Mouse (Mus musculus) lung, embryonic 16.5 days (tissue): ENCODE results near the gene Wdr24. TPM values are rescaled to one million over a fixed set of nuclear protein-coding genes. Genes with fewer than 3 reads are reported as not detected.
A peak's percentile ranks its signal among the peaks of the same experiment; 100 is the strongest.
"Not testable (repeated sequence)": the region's sequence is repeated elsewhere in the genome, so short reads cannot be mapped to it uniquely, and the experiment has no call there.

Source experiments
- ATAC-seq: fragments of 200-750 bp; cut with Nextera tagmentation; 2 replicates; pipeline ENCODE4 v1.8.0; 2017; ENCODE audit warnings: low read depth, mild to moderate bottlenecking, moderate library complexity
- H3K27ac ChIP-seq: fragments of 300-500 bp; sonication (generic); 2 replicates; pipeline ENCODE4 v1.5.1; 2014; ENCODE audit warnings: mild to moderate bottlenecking, control low read depth, low read length
- H3K27me3 ChIP-seq: fragments of 300-500 bp; sonication (generic); 2 replicates; pipeline ENCODE4 v1.6.1; 2014; ENCODE audit warnings: low read depth, low read length, mixed read lengths; ENCODE audit not compliant: control insufficient read depth, insufficient read depth
- H3K36me3 ChIP-seq: fragments of 300-500 bp; sonication (generic); 2 replicates; pipeline ENCODE4 v1.6.1; 2014; ENCODE audit warnings: low read length; ENCODE audit not compliant: control insufficient read depth, insufficient read depth
- H3K4me1 ChIP-seq: fragments of 300-500 bp; sonication (generic); replicated peaks from 2 replicates; pipeline ENCODE4 v1.6.1; 2014; ENCODE audit warnings: low read length, mixed read lengths; ENCODE audit not compliant: control insufficient read depth, insufficient read depth
- H3K4me2 ChIP-seq: fragments of 300-500 bp; sonication (generic); 2 replicates; pipeline ENCODE4 v1.6.1; 2014; ENCODE audit warnings: low read depth, low read length, control low read depth
- H3K4me3 ChIP-seq: fragments of 300-500 bp; sonication (generic); 2 replicates; pipeline ENCODE4 v1.5.1; 2014; ENCODE audit warnings: mild to moderate bottlenecking, low read length, control low read depth
- H3K9ac ChIP-seq: fragments of 300-500 bp; sonication (generic); 2 replicates; pipeline ENCODE4 v1.6.1; 2014; ENCODE audit warnings: low read length, control low read depth
- H3K9me3 ChIP-seq: fragments of 300-500 bp; sonication (generic); 2 replicates; pipeline ENCODE4 v1.6.1; 2016; ENCODE audit warnings: low read length; ENCODE audit not compliant: control insufficient read depth
- WGBS: fragments of 180-500 bp; shearing (Covaris S2); extraction: QIAGEN DNeasy Blood & Tissue Kit; methylation state at CpG from one replicate; pipeline ENCODE4 v1.1.7; 2014; 5-methylcytosine and 5-hydroxymethylcytosine counted together
- polyA plus RNA-seq: library from polyadenylated mRNA; unstranded; fragments of >200 nt; fragmentation: Nextera tagmentation; extraction: Ambion mirVana; gene quantifications from 2 replicates; pipeline ENCODE4 v1.2.1, GENCODE M21; 2015

The Wdr24 gene
- polyA plus RNA-seq, 1 experiment from 2014 or later, result 28.5 TPM

DNA sequence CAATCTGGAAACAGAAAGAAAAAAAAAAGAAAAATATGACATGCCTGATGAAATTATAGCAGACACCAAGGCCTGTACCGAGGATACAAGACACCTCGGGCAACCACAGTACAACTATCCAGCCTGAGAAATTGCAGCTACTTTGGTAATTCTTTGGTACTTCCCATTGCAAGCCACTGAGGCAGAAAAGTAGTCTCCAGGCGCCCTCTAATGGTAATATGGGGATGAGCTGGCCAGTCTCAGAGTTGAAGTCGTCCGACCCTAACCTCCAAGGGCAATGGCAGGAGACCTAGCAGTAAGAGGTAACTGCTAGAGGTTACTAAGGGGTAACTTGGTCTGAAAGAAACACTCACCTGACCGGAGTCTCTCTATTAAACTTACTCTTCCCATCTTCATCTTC lies 22.4 kb upstream of the Wdr24 start:
- peaks cover 9% of the 10 kb centered on the region for H3K4me1 ChIP-seq
- 4% methylated on average over 6 of the region's 6 CpGs for WGBS
- no peak overlapping the region for H3K4me3 ChIP-seq
- H3K27me3 ChIP-seq, result no peaks in the 10 kb centered on the region
- no peaks in the 10 kb centered on the region for H3K36me3 ChIP-seq
- H3K9me3 ChIP-seq, result no peaks in the 10 kb centered on the region
- H3K27ac ChIP-seq, result no peak overlapping the region
- H3K9ac ChIP-seq, result no peak overlapping the region
- H3K4me2 ChIP-seq, result no peak overlapping the region
- ATAC-seq, result peak; percentile 32; the same call in 1 of the 2 replicates

DNA sequence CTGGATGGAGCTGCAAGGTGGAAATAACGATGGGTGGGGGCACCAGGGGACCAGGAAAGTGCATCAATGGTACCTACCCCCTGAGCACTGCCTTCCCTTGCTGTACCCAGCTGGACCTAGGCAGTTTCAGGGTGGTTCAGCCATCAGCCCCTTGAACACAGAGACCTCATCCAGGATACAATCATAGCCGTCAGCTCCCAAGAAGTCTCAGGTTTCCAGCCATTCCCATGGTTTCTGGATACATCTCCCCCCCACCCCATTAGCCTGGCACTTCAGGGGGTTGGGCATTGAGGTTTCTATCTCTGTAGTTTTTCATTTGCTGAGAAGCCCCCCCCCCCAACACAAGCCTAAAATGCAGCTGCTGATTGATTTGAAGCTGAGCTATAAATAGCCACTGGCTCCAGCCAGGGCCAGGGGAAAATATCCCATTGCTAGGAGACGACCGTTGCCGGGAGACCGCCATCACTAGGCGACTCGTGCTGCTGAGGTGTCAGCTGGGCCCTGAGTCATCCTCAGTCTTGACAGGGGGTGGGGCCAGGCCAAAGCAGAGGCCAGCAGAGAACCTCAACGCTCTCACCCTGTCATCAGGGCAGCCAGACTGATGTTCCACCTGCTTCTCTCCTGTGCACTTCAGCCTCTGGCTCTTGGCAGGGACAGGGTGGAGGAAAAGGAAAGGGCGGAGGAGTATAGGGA lies 20.5 kb upstream of the Wdr24 start:
- Histone ChIP-seq H3K9me3 (no peaks in the 10 kb centered on the region), H3K27ac (no peak overlapping the region), H3K4me1 (no peaks in the 10 kb centered on the region), H3K4me3 (no peak overlapping the region), H3K4me2 (no peak overlapping the region), H3K36me3 (no peaks in the 10 kb centered on the region), H3K9ac (no peak overlapping the region), H3K27me3 (peaks cover 1% of the 10 kb centered on the region; the same call in 1 of the 2 replicates)
- ATAC-seq, result 0 out of 2 replicates have a peak, but pooled peaks have one; percentile 40
- WGBS, result 7% methylated on average over 10 of the region's 10 CpGs

DNA sequence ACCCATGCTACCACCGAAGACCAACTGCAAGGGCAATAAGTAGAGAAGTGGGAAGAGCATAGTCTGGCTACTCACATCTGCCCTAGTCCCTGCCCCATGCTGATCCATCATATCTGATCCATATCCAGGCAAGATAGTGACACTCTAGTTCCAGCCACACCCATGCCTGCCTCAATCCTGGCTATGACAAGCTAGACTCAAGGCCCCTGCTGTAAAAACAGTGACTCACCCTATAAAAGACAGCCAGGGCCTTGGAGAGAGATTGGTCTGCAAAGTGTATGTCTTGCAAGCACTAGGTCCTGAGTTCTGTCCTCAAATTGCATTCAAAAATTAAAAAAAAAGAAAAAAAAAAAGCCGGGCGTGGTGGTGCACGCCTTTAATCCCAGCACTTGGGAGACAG lies 16.9 kb upstream of the Wdr24 start:
- Histone ChIP-seq H3K9me3 (no peaks in the 10 kb centered on the region), H3K9ac (no peak overlapping the region), H3K27me3 (peaks cover 33% of the 10 kb centered on the region), H3K4me2 (no peak overlapping the region), H3K27ac (no peak overlapping the region), H3K4me3 (no peak overlapping the region), H3K4me1 (peaks cover 3% of the 10 kb centered on the region; the same call in 1 of the 2 replicates), H3K36me3 (no peaks in the 10 kb centered on the region)
- WGBS, result 67% methylated on average over 4 of the region's 4 CpGs
- no peak for ATAC-seq

- ATAC-seq, H3K36me3 ChIP-seq, H3K4me1 ChIP-seq, H3K4me3 ChIP-seq, H3K27ac ChIP-seq, H3K9me3 ChIP-seq, H3K4me2 ChIP-seq, H3K9ac ChIP-seq: not testable (repeated sequence)
- WGBS, result 46% methylated on average over 2 of the region's 2 CpGs
- H3K27me3 ChIP-seq, result peaks cover 33% of the 10 kb centered on the region
These were observed 16.0 kb upstream of the Wdr24 start for GRCm38 (mm10) chr17:25807452-25807851.

DNA sequence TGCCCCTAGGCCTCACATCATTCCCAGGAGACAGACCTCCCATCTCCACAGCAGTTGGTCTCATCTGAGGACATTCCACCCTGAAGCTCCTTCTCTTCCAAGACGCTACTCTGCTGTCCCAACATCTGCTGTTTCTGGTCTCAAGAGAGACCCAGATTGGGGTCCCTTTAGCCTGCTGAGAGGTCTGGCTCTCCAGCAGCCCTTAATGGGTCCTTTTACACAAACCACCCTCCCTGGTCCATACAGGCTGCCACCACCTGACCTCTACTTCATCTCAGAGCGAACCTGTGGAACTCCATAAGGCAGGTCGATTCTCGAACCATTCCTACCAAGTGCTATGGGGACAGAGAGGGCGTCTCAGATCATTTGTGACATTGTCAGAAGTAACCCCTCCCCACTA lies 15.4 kb upstream of the Wdr24 start:
- Histone ChIP-seq H3K9ac (no peak overlapping the region), H3K4me3 (no peak overlapping the region), H3K27me3 (peaks cover 33% of the 10 kb centered on the region), H3K36me3 (no peaks in the 10 kb centered on the region), H3K4me1 (peaks cover 3% of the 10 kb centered on the region; the same call in 1 of the 2 replicates), H3K9me3 (no peaks in the 10 kb centered on the region), H3K27ac (no peak overlapping the region), H3K4me2 (no peak overlapping the region)
- 32% methylated on average over 5 of the region's 5 CpGs for WGBS
- ATAC-seq, result no peak

DNA sequence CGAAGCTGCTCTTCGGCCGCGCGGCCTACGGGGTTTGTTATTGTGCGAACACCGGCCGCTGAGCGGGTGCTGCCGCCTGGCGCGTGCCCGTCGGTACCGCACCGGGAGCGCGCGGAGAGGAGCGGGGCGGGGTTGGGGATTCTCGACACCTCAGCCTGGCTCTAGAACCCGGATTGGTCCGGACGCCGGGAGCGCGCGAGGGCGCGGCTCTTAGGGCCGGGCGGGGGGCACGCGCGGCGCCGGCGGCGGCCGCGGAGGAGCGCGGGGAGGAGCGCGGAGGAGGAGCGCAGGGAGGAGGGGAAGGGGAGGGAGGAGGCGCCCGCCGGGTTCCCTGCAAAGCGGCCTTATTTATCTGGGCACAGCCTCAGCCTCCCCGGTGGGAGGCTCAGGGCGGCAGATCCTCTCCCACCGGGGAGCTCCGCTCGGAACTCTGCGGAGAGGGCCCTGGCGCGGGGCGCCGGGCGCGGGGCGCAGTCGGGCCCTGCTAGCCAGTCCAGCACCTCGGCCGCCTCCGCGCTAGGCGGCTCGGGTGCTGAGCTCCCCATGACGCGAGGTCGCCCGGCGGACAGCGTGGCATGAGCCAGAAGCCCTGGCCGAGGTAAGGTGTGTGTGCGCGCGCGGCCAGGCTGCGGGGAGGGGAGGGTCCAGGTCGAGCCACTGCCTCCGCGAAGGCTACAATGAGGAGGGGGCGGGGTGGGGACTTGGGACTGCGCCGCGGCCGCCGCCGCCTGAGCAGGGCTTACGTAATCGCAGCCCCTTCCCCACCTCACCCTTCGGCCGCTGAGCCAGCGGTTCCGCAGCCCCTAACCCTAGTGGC lies 14.4 kb upstream of the Wdr24 start, which contains the start of gene Fbxl16:
Gene Fbxl16 (plus strand): TSS at position 297 of the 817 bp plus-strand sequence.
- Histone ChIP-seq H3K36me3 (no peaks in the 10 kb centered on the region), H3K4me3 (peak within 1 kb of the TSS; percentile 68), H3K4me1 (peaks cover 3% of the 10 kb centered on the region; the same call in 1 of the 2 replicates), H3K27me3 (peaks cover 33% of the 10 kb centered on the region), H3K9ac (peak within 1 kb of the TSS; percentile 62), H3K4me2 (peak within 1 kb of the TSS; percentile 96), H3K27ac (no peak within 1 kb of the TSS), H3K9me3 (no peaks in the 10 kb centered on the region)
- under 1% methylated on average over 75 of the region's 100 CpGs for WGBS
- peak; percentile 81 for ATAC-seq

DNA sequence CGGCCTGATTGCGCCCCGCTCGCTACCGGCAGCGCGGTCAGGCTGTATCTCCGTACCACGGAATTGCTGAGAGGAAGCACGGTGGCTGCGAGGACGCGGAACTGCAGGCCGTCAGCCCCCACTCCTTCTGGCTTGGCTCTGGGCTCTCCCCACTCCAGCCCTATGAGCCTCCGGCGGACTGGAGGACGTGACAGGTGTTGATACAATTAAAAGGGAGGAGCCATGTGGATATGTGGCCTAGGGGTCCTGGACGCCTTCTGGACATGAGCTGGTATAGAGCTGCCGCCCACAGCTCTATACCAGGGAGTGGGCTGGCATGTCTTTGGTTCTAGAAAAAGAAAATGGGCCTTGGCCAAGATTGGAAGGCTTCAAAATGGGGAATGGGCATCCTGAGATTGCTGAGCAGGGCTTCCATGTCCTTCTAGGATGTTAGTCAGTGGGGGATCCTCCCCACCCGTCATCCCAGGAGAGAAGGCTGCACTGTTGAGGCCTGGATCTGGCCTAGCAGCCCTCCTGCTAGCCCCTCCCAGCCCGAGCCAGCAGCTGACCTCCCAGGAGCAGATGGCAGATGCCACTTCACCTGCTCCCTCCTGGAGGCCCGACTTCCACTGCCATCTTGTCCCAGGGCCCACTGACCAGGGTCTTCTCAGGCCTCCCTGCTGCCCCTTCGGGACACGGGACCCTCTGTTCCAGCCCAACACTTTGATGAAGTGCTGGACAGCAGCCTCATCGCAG lies 13.7 kb upstream of the Wdr24 start:
- Histone ChIP-seq H3K4me2 (peak overlapping the region; percentile 96), H3K9me3 (no peaks in the 10 kb centered on the region), H3K4me1 (peaks cover 3% of the 10 kb centered on the region; the same call in 1 of the 2 replicates), H3K4me3 (peak overlapping the region; percentile 68), H3K9ac (peak overlapping the region; percentile 62), H3K27me3 (peaks cover 33% of the 10 kb centered on the region), H3K36me3 (no peaks in the 10 kb centered on the region), H3K27ac (no peak overlapping the region)
- ATAC-seq, result peak; percentile 5; the same call in 1 of the 2 replicates
- 5% methylated on average over 22 of the region's 25 CpGs for WGBS

GRCm38 (mm10) chr17:25810890-25811289 lies 12.5 kb upstream of the Wdr24 start:
- H3K4me1 ChIP-seq, result peaks cover 3% of the 10 kb centered on the region; the same call in 1 of the 2 replicates
- no peak overlapping the region for H3K9ac ChIP-seq
- H3K36me3 ChIP-seq, result no peaks in the 10 kb centered on the region
- H3K9me3 ChIP-seq, result no peaks in the 10 kb centered on the region
- peaks cover 33% of the 10 kb centered on the region for H3K27me3 ChIP-seq
- no peak overlapping the region for H3K4me3 ChIP-seq
- H3K4me2 ChIP-seq, result no peak overlapping the region
- no peak overlapping the region for H3K27ac ChIP-seq
- WGBS, result 63% methylated on average over 4 of the region's 4 CpGs
- ATAC-seq, result no peak

DNA sequence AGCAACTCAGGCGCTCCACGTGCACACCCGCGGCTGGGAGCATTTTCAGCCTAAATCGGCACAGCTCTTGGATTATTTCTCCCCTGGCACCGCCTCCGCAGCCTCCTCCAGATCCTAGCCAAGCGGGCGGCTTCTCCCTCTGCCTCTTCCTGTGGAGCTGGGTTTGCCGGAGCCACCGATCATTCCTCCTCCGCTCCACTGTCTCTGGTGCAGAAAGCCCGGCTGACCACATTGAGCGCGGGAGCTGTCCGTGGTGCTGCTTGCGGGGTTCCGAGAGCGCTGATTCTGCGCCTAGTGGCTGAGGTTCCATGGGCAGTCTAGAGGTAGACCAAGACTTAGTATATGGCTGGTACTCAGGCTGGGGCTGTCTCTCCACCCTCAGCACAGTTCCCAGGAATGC lies 10.0 kb upstream of the Wdr24 start:
- H3K27me3 ChIP-seq, result peaks cover 35% of the 10 kb centered on the region
- no peak overlapping the region for H3K27ac ChIP-seq
- H3K4me1 ChIP-seq, result peaks cover 3% of the 10 kb centered on the region; the same call in 1 of the 2 replicates
- no peaks in the 10 kb centered on the region for H3K36me3 ChIP-seq
- H3K4me2 ChIP-seq, result no peak overlapping the region
- H3K9me3 ChIP-seq, result no peaks in the 10 kb centered on the region
- no peak overlapping the region for H3K4me3 ChIP-seq
- no peak overlapping the region for H3K9ac ChIP-seq
- peak; percentile 53 for ATAC-seq
- WGBS, result 2% methylated on average over 20 of the region's 20 CpGs
